Mouse (Mus musculus) spleen, embryonic (tissue): ENCODE measurements around the gene Dlg4.
"Not testable (repeated sequence)": the region's sequence is repeated elsewhere in the genome, so short reads cannot be mapped to it uniquely, and the experiment has no call there.

Source experiments
- CTCF ChIA-PET: fragments of 350-600 bp; sonication (Branson Sonifier 250); formaldehyde crosslinking; loops from one replicate; lab custom pipeline; 2022; lab: Charles Lee

Dlg4 gene

GRCm38 (mm10) chr11:70043665-70044064, 26.9 kb downstream of the Dlg4 start:
- CTCF ChIA-PET: no interaction called here

- CTCF ChIA-PET: interaction anchor here (1.4 kb wide), 1 partner anchor 10 kb away, joined by 3 read pairs; no protein-coding TSS in a partner anchor
Measured at GRCm38 (mm10) chr11:70045435-70045834, 28.7 kb downstream of the Dlg4 start.

- CTCF ChIA-PET: no interaction called here
Measured at GRCm38 (mm10) chr11:70049366-70049765, 32.6 kb downstream of the Dlg4 start.

- CTCF ChIA-PET: interaction anchor here (0.7 kb wide), 1 partner anchor 116 kb away, joined by 3 read pairs; no protein-coding TSS in a partner anchor
Measured at GRCm38 (mm10) chr11:70049816-70050215, 33.1 kb downstream of the Dlg4 start.

GRCm38 (mm10) chr11:70053156-70053555, 36.4 kb downstream of the Dlg4 start:
- CTCF ChIA-PET: no interaction called here

GRCm38 (mm10) chr11:70053898-70054570, 37.3 kb downstream of the Dlg4 start, which contains the start of gene Asgr1:
Asgr1 (plus strand) TSS chr11:70054085.
- CTCF ChIA-PET: no interaction called here

- CTCF ChIA-PET: interaction anchor here (0.5 to 0.8 kb wide), 5 partner anchors 10 to 152 kb away, joined by 3 to 11 read pairs (median 4); no protein-coding TSS in a partner anchor
Measured at GRCm38 (mm10) chr11:70055618-70056214, 39.0 kb downstream of the Dlg4 start.

GRCm38 (mm10) chr11:70057805-70058204, 41.1 kb downstream of the Dlg4 start:
- CTCF ChIA-PET: no interaction called here

- CTCF ChIA-PET: no interaction called here
Measured at GRCm38 (mm10) chr11:70059930-70060329, 43.2 kb downstream of the Dlg4 start.

- CTCF ChIA-PET: no interaction called here
Measured at GRCm38 (mm10) chr11:70063053-70063452, 46.3 kb downstream of the Dlg4 start.

- CTCF ChIA-PET: no interaction called here
Measured at GRCm38 (mm10) chr11:70066701-70067100, 50.0 kb downstream of the Dlg4 start.

- CTCF ChIA-PET: no interaction called here
Measured at GRCm38 (mm10) chr11:70068245-70068644, 51.5 kb downstream of the Dlg4 start.

- CTCF ChIA-PET: no interaction called here
Measured at GRCm38 (mm10) chr11:70070057-70070456, 53.3 kb downstream of the Dlg4 start.

- CTCF ChIA-PET: not testable (repeated sequence)
Measured at GRCm38 (mm10) chr11:70070603-70071002, 53.9 kb downstream of the Dlg4 start.

- CTCF ChIA-PET: interaction anchor here (0.6 kb wide), 2 partner anchors 257 to 1863 kb away, joined by 3 to 4 read pairs; no protein-coding TSS in a partner anchor
Measured at GRCm38 (mm10) chr11:70074379-70075071, 57.8 kb downstream of the Dlg4 start.

- CTCF ChIA-PET: no interaction called here
Measured at GRCm38 (mm10) chr11:70075581-70075980, 58.8 kb downstream of the Dlg4 start.

- CTCF ChIA-PET: no interaction called here
Measured at GRCm38 (mm10) chr11:70077441-70077840, 60.7 kb downstream of the Dlg4 start.

- CTCF ChIA-PET: no interaction called here
Measured at GRCm38 (mm10) chr11:70079175-70079574, 62.4 kb downstream of the Dlg4 start.

- CTCF ChIA-PET: interaction anchor here (0.6 to 0.7 kb wide), 2 partner anchors 196 to 1687 kb away, joined by 4 to 6 read pairs; no protein-coding TSS in a partner anchor
Measured at GRCm38 (mm10) chr11:70079928-70080327, 63.2 kb downstream of the Dlg4 start.

- CTCF ChIA-PET: interaction anchor here (0.6 kb wide), 1 partner anchor 156 kb away, joined by 6 read pairs; no protein-coding TSS in a partner anchor
Measured at GRCm38 (mm10) chr11:70080803-70081590, 64.3 kb downstream of the Dlg4 start.

GRCm38 (mm10) chr11:70084563-70084962, 67.8 kb downstream of the Dlg4 start:
- CTCF ChIA-PET: no interaction called here
